Mouse (Mus musculus) lung, embryonic 15.5 days (tissue): ENCODE measurements around the gene Wnt16. TPM values are rescaled to one million over a fixed set of nuclear protein-coding genes. Genes with fewer than 3 reads are reported as not detected.

ENCODE experiments used
- ATAC-seq: fragments of 200-750 bp; cut with Nextera tagmentation; 2 replicates; pipeline ENCODE4 v1.8.0; 2017; ENCODE audit warnings: moderate number of reproducible peaks, borderline replicate concordance; ENCODE audit not compliant: low FRiP score, low TSS enrichment; ENCODE audit errors: extremely low read depth
- H3K27ac ChIP-seq: fragments of 300-500 bp; sonication (generic); 2 replicates; pipeline ENCODE4 v1.5.1; 2015; ENCODE audit warnings: moderate library complexity, mild to moderate bottlenecking, inconsistent platforms
- H3K27me3 ChIP-seq: fragments of 300-500 bp; sonication (generic); 2 replicates; pipeline ENCODE4 v1.6.1; 2015; ENCODE audit warnings: inconsistent platforms
- H3K36me3 ChIP-seq: fragments of 300-500 bp; sonication (generic); 2 replicates; pipeline ENCODE4 v1.6.1; 2015; ENCODE audit warnings: inconsistent platforms
- H3K4me1 ChIP-seq: fragments of 300-500 bp; sonication (generic); 2 replicates; pipeline ENCODE4 v1.6.1; 2015; ENCODE audit warnings: inconsistent platforms
- H3K4me2 ChIP-seq: fragments of 300-500 bp; sonication (generic); 2 replicates; pipeline ENCODE4 v1.6.1; 2015; ENCODE audit warnings: inconsistent platforms, mild to moderate bottlenecking, moderate library complexity
- H3K4me3 ChIP-seq: fragments of 300-500 bp; sonication (generic); 2 replicates; pipeline ENCODE4 v1.5.1; 2015; ENCODE audit warnings: mild to moderate bottlenecking, inconsistent platforms
- H3K9ac ChIP-seq: fragments of 300-500 bp; sonication (generic); 2 replicates; pipeline ENCODE4 v1.6.1; 2015; ENCODE audit warnings: inconsistent platforms
- H3K9me3 ChIP-seq: fragments of 300-500 bp; sonication (generic); 2 replicates; pipeline ENCODE4 v1.6.1; 2016; ENCODE audit warnings: inconsistent platforms
- WGBS: fragments of 180-500 bp; shearing (Covaris S2); methylation state at CpG from one replicate; pipeline ENCODE4 v1.1.7; 2015; 5-methylcytosine and 5-hydroxymethylcytosine counted together
- polyA plus RNA-seq: library from polyadenylated mRNA; unstranded; fragments of >200 nt; fragmentation: Nextera tagmentation; extraction: Ambion mirVana; gene quantifications from 2 replicates; pipeline ENCODE4 v1.2.1, GENCODE M21; 2015

The Wnt16 gene
- polyA plus RNA-seq, 1 experiment from 2014 or later = 0.20 TPM

DNA sequence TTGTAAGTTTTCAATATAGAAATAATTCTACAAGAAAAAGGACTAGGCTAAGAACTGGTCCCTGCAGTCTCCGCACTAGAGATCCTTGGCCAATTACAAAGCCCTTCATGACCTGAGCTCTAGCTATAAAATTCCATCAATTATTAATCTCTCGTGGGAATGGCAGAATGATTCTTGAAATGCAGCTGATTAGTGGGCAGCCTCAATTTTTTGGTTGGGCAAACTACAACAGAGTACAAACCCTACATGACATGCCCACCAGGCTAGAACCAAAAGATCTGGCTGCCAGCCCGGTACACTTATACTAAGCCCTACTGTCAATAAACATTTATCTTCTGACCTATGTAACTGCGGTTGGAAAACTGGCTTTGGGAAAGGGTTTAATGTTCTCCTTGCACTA lies 39.1 kb downstream of the Wnt16 start:
- peak overlapping the region; percentile 19; the same call in 1 of the 2 replicates for H3K27ac ChIP-seq
- 52% methylated on average over 4 of the region's 4 CpGs for WGBS

DNA sequence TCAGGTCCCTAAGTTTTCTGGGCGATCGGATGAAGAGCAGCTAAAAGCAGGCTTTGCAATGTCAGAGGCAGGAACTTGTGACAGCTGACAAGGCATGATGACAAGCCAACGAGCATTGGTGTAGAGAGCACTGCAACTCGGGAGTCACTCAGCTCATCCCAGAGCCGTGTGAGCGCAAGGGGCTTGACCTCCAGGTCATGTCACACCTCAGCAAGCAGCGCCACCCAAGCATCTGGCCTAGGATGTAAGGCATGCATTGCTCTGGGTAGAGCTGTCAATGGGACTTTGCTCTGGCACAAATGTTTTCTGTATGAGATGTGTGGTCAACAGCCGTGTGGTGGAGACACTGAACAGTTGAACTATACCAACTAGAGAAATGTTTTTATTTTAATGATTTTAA lies 39.9 kb downstream of the Wnt16 start:
- Histone ChIP-seq H3K27ac (no peak overlapping the region), H3K4me3 (no peak overlapping the region), H3K9me3 (no peaks in the 10 kb centered on the region), H3K27me3 (no peaks in the 10 kb centered on the region), H3K4me1 (peaks cover 10% of the 10 kb centered on the region), H3K9ac (no peak overlapping the region), H3K36me3 (0 out of 2 replicates have a peak, but pooled peaks cover 2% of the 10 kb centered on the region), H3K4me2 (no peak overlapping the region)
- 60% methylated on average over 8 of the region's 8 CpGs for WGBS
- no peak for ATAC-seq

More for the DNA sequence above, 39.1 kb downstream of the Wnt16 start:
- H3K27me3 ChIP-seq = no peaks in the 10 kb centered on the region
- H3K9ac ChIP-seq = no peak overlapping the region
- H3K4me2 ChIP-seq = no peak overlapping the region
- no peak overlapping the region for H3K4me3 ChIP-seq
- H3K36me3 ChIP-seq = 0 out of 2 replicates have a peak, but pooled peaks cover 2% of the 10 kb centered on the region
- 0 out of 2 replicates have a peak, but pooled peaks have one; percentile 39 for ATAC-seq
- H3K4me1 ChIP-seq = peaks cover 10% of the 10 kb centered on the region
- H3K9me3 ChIP-seq = no peaks in the 10 kb centered on the region

DNA sequence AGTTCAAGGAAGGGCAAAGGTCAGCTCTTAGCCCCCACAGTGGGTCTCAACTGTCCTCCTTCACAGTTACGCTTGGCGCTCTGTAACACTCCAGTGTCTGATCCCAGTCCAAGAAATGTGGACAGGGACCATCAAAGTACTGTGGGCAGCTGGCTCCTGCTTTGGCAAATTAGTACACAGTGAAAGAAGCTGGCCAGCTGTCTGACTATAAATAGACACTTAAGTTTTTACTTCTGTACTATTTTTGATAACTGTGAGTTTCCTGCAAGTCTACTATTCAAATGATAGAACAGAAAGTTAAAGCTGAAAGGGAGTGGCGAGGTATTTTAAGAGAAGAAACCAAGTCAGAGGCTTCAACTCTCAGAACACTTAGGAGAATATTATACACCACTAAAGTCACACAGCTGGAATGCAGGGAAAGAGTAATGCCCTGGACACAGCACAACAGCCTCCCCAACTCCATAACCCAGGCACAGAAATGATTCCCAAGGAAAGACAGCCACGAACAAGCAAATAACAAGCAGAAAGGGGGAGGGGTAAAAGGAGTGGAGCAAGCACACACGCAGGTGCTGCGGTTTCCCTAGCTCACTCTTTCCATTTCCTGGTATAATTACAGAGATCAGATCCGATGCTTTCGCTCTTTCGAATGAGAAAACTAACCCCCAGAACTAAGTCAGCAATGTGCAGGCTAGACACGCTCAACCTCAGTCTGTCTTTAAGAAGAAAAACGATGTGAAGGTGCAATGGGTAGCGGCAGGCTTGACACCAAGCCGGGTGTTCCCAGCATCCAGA lies 42.3 kb downstream of the Wnt16 start:
- no peak for ATAC-seq
- 71% methylated on average over 13 of the region's 13 CpGs for WGBS
- Histone ChIP-seq H3K27me3 (no peaks in the 10 kb centered on the region), H3K36me3 (0 out of 2 replicates have a peak, but pooled peaks cover 2% of the 10 kb centered on the region), H3K9ac (no peak overlapping the region), H3K4me1 (peaks cover 10% of the 10 kb centered on the region), H3K9me3 (no peaks in the 10 kb centered on the region), H3K27ac (no peak overlapping the region), H3K4me2 (no peak overlapping the region), H3K4me3 (no peak overlapping the region)

DNA sequence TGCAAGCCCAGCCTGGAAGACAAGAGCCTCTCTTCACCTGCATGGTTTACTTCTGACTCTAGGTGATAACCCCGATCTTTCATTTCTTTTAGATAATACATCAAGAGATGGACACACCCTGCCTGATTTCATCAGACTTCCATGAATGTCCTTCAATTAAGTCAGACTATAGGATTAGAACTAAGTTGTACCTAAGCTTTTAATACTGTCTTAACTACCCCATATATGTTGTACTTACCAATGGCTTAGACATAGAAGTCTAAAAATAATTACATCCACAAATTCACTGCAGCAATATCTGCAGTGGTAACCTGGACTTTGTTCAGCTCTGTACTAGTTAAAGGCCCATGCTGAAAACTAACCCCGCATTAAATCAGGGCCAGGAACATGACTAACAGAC lies 44.5 kb downstream of the Wnt16 start:
- Histone ChIP-seq H3K36me3 (peaks cover 4% of the 10 kb centered on the region; the same call in 1 of the 2 replicates), H3K9ac (no peak overlapping the region), H3K9me3 (no peaks in the 10 kb centered on the region), H3K4me1 (peaks cover 4% of the 10 kb centered on the region; the same call in 1 of the 2 replicates), H3K27me3 (no peaks in the 10 kb centered on the region), H3K4me2 (no peak overlapping the region), H3K4me3 (no peak overlapping the region), H3K27ac (no peak overlapping the region)
- 87% methylated on average over 2 of the region's 2 CpGs for WGBS
- no peak for ATAC-seq

DNA sequence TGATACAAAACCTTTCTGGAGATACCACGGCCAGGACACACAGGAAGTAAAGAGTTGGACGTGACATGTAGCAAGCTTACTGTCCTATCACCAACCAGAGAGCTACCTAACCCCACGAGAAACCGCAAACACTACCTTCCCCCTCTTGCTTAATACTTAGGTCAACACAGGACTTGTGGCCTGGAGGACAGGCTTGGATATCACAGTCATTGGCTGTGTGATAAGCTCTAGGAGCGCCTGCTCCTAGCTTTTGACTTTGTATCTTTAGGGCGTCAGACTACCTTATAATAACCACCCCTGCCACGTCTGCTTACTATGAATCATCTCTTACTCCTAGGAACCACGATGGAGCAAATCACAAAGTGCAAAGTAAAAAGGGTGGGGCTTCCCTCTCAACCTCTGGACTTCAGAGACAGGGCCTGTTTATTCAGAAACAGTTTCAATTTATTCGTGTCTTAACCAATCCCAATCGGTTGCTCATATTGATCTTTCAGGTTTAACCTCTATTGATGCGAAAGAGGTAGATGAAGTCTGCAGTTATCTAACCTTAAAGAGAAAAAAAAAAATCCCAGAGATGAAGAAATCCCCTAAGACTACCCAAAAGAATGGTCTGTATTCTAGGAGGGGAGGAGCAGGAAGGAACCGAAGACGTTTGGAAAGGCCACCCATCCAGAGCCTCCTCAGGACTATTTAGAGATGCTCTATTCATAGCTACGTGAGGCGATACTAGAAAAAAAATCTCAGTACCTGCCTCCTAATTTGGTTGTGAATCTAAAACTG lies 51.9 kb downstream of the Wnt16 start:
- H3K9me3 ChIP-seq = no peaks in the 10 kb centered on the region
- peaks cover 9% of the 10 kb centered on the region; the same call in 1 of the 2 replicates for H3K4me1 ChIP-seq
- H3K27ac ChIP-seq = no peak overlapping the region
- WGBS = 90% methylated on average over 15 of the region's 15 CpGs
- no peaks in the 10 kb centered on the region for H3K27me3 ChIP-seq
- ATAC-seq = no peak
- no peak overlapping the region for H3K4me2 ChIP-seq
- H3K9ac ChIP-seq = no peak overlapping the region
- H3K36me3 ChIP-seq = peaks cover 19% of the 10 kb centered on the region; the same call in 1 of the 2 replicates
- H3K4me3 ChIP-seq = no peak overlapping the region

DNA sequence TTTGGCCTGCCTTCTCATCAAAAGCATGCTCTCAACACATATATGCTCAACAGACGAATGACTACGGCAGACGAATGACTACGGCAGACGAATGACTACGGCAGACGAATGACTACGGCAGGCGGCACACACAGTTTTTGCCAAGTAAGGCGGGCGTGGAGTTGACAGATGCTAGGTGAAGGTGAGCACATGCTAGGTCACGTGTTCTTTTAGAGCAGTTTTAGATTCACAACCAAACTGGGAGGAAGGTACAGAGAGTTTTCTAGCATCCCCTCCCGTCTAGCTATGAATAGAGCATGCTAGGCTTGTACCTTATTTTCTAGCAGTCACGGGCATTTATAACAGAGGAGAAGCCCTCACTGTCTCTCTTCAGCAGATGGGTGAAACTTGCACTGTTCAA lies 52.8 kb downstream of the Wnt16 start:
- H3K27me3 ChIP-seq = no peaks in the 10 kb centered on the region
- H3K4me3 ChIP-seq = no peak overlapping the region
- no peak for ATAC-seq
- H3K27ac ChIP-seq = no peak overlapping the region
- no peak overlapping the region for H3K4me2 ChIP-seq
- peaks cover 19% of the 10 kb centered on the region; the same call in 1 of the 2 replicates for H3K36me3 ChIP-seq
- peaks cover 9% of the 10 kb centered on the region; the same call in 1 of the 2 replicates for H3K4me1 ChIP-seq
- H3K9ac ChIP-seq = no peak overlapping the region
- no peaks in the 10 kb centered on the region for H3K9me3 ChIP-seq
- 92% methylated on average over 14 of the region's 14 CpGs for WGBS

DNA sequence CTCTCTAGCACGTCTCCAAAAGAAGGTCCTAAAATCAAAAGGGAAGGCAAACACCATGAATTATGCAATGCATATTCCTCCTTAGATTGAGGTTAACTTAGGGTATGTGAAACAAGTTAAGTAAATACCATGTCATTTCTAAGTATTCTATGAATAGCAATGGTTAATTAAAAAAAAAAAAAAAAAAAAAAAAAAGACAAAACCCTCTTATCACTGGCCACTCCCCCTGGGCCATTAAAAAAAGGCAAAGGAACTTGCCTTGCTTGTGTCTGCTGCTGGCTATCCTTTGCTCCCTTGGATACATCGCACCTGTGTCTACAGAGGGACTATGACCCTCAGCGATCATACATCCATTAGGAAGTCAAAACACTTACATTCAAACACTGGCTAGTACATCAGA lies 55.3 kb downstream of the Wnt16 start:
- Histone ChIP-seq H3K4me3 (no peak overlapping the region), H3K4me2 (no peak overlapping the region), H3K9ac (no peak overlapping the region), H3K27ac (no peak overlapping the region), H3K36me3 (peaks cover 14% of the 10 kb centered on the region; the same call in 1 of the 2 replicates), H3K4me1 (peaks cover 16% of the 10 kb centered on the region), H3K27me3 (no peaks in the 10 kb centered on the region), H3K9me3 (no peaks in the 10 kb centered on the region)
- no peak for ATAC-seq
- 59% methylated on average over 3 of the region's 3 CpGs for WGBS

DNA sequence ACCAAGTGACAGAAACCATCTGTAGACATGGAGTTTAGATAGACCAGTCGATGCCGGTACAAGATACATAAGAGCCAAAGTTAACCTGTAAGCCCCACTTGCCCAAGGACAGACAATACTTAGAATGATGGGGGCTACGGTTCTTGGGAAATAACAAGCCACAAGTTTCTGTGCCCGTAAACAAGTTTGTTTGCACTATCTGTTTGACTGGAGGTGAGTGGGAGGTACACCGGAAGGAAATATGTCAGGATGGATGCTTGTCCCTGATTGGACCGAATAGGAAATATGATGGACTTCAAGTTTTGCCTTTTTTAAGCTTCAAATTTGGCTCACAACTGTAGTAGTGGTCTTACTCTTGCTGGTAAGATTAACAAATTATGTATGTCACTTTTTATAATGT lies 55.7 kb downstream of the Wnt16 start:
- H3K4me2 ChIP-seq = no peak overlapping the region
- peaks cover 16% of the 10 kb centered on the region for H3K4me1 ChIP-seq
- H3K9me3 ChIP-seq = no peaks in the 10 kb centered on the region
- H3K4me3 ChIP-seq = no peak overlapping the region
- no peaks in the 10 kb centered on the region for H3K27me3 ChIP-seq
- peaks cover 11% of the 10 kb centered on the region; the same call in 1 of the 2 replicates for H3K36me3 ChIP-seq
- no peak overlapping the region for H3K27ac ChIP-seq
- no peak for ATAC-seq
- WGBS = 76% methylated on average over 6 of the region's 6 CpGs
- no peak overlapping the region for H3K9ac ChIP-seq

DNA sequence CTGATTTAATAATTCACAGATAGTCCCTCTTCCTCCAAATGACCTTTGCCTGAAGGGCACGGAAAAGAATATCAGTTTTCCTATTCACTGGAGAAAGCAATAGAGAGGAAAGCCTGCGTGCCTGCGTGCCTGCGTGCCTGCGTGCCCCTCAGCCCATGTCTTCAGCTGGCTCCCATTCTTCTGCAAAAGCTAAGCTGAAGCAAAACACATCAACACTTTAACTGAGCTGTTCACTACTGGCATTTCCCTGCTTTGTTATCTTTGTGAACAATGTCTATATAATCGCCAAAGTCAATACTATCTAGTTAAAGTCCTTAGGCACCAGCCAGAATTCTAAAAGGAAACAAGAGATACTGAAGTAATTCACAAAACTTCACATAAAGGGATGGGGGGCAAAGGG lies 56.4 kb downstream of the Wnt16 start:
- Histone ChIP-seq H3K9me3 (no peaks in the 10 kb centered on the region), H3K4me1 (peaks cover 19% of the 10 kb centered on the region), H3K4me3 (no peak overlapping the region), H3K36me3 (peaks cover 4% of the 10 kb centered on the region; the same call in 1 of the 2 replicates), H3K9ac (no peak overlapping the region), H3K4me2 (no peak overlapping the region), H3K27ac (no peak overlapping the region), H3K27me3 (no peaks in the 10 kb centered on the region)
- no peak for ATAC-seq
- 49% methylated on average over 6 of the region's 6 CpGs for WGBS

DNA sequence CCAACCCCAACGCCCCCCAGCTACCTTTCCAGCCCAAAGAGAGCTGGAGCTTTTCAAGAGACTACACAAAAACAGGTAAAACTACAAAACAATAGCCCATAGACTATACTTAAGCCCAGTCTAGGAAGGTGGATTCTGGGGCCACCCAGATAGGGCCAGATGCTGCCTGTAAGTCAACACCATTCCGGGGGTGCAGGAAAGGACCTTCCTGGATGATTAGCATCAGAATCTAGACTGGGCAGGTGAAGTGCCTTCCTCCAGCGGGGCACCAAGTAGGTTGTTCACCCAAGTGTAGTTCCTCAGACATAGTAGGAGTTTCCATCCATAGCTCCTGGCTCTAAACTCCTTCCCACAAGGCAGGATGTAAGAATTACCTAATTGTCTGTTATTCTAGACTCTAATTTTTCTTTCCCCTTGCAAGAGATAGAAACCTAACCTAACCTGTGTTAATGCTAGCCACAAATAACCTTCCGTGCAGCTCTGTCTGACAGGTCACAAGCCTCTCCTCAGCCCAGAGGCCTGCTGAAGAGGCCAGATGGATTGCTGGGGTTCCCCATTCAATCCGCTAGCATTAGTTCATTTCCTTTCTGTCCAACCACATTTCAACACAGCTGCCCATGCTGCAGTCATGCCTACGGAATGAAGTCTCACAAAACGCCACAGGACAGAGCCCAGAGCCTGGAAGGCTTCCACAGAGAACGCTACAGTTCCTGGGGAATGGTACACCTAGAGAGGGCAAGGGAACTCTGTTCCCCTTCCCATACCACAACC lies 59.3 kb downstream of the Wnt16 start:
- no peak for ATAC-seq
- Histone ChIP-seq H3K9me3 (no peaks in the 10 kb centered on the region), H3K27me3 (no peaks in the 10 kb centered on the region), H3K9ac (no peak overlapping the region), H3K27ac (no peak overlapping the region), H3K4me3 (no peak overlapping the region), H3K4me1 (peaks cover 19% of the 10 kb centered on the region), H3K4me2 (no peak overlapping the region), H3K36me3 (no peaks in the 10 kb centered on the region)
- 69% methylated on average over 8 of the region's 8 CpGs for WGBS
